Mouse (Mus musculus) inflammation-experienced regulatory T-cells, adult 6 months (primary cell): ENCODE measurements around the gene Gck. TPM values are rescaled to one million over a fixed set of nuclear protein-coding genes. Genes with fewer than 3 reads are reported as not detected.
"Not testable (repeated sequence)": the region's sequence is repeated elsewhere in the genome, so short reads cannot be mapped to it uniquely, and the experiment has no call there.

Experiments used
- ATAC-seq: one replicate; pipeline ENCODE4 v1.8.0; 2017
- polyA plus RNA-seq, 3 experiments: library from polyadenylated mRNA; unstranded; fragments of 100-300 nt; shearing (Covaris generic); gene quantifications; one replicate each; pipeline ENCODE4 v1.2.1; 2017

The Gck gene
- polyA plus RNA-seq, 3 experiments from 2014 or later: not detected

DNA sequence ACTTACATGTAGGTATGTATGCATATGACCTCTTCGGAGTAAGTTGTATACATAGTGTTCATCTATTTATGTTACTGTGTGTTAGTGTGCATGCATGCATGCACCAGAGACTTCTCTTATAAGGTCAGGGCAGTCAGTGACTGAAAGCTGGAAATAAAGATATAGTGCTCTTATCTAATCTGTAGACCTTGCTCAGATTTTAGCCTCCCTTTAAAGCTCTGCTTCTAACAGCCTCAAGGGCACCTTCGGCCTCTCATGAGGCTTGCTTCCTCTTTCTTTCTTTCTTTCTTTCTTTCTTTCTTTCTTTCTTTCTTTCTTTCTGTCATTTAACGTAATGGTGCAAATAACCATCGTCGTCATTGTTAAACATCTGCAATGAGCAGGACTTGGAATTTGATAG is 4.6 kb upstream of the Gck start:
- no peak for ATAC-seq

DNA sequence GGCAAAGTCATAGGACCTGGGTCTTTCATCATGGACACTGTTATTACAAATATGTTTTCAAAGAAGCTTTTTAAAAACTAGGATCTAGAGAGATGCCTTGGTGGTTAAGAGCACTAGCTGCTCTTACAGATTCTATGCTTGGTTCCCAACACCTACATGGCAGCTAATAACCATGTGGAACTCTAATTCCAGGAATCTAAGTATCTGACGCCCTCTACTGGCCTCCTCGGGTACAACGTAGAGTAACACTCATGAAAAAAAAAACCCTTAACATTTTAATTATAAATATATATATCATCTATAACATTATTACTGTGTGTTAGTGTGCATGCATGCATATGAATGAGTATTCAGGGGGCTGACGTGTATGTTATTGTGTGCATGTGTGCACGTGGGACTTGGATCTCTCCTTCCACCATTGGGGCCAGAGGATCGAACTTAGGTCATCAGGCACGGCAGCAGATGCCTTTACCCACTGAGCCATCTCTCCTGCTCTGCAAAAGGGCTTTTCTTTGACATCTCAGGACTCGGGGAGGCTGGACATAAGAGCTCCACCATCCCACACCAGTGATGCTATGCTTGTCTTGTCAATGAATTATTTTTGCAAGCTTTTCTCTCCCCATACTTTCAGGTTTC is 3.4 kb upstream of the Gck start:
- no peak for ATAC-seq

DNA sequence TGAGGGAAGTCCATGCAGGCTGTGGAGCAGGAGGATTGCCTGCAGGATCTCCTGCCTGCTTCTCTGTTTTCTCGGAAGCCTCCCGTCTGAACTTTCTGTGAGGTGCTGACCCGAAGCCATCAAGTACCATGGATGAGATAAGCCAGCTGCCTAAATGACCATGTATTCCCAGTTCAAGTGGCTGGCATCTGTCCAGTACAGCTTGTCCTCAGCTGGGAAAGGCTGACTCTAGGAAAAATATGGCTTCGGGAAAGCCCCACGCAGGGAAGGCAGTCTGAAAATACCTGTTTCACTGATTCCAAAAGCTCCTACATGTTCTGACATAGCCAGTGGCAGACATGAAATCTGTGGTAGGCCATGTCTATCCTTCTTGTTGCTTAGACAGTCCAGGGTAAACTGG is 2.6 kb upstream of the Gck start:
- no peak for ATAC-seq

- no peak for ATAC-seq
These were observed 1.2 kb downstream of the Gck start for GRCm38 (mm10) chr11:5948546-5949250.

DNA sequence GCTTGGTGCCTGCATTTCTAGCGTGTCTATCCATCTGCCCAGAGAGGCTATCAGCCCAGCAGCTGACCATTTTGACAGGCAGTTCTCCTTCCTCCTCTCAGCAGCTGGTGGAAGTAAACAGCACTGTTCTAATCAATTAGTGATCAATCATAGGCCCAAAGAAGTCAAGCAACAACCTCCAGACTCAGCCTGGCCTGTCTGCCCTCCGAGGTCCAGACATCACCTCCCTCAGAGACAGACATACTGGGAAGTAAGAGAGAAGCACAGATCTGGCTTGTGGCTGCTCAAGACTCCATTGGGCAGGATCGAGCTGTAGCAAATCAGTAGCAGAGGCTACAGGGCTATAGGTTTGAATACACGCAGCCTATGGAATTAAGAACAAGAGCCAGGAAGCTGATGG is 2.1 kb downstream of the Gck start:
- no peak for ATAC-seq

DNA sequence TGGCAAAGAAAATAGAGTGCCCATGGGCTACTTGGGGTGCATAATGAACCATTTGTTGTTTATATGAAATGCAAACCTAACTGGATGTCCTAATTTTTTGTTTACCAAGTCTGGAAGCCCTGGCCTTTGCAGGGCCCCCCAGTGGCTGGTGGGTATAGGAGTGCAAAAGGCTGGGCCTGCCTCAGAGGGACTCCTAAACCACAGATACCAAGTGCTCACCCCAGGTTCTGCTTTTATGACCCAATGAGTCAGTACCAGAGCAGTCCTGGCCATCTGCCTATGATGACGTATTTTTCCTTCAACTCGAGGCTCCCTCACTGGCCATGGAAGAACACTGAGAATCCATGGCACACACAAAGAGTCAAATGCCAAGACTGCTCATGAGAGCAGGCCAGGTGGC is 4.8 kb downstream of the Gck start:
- no peak for ATAC-seq

DNA sequence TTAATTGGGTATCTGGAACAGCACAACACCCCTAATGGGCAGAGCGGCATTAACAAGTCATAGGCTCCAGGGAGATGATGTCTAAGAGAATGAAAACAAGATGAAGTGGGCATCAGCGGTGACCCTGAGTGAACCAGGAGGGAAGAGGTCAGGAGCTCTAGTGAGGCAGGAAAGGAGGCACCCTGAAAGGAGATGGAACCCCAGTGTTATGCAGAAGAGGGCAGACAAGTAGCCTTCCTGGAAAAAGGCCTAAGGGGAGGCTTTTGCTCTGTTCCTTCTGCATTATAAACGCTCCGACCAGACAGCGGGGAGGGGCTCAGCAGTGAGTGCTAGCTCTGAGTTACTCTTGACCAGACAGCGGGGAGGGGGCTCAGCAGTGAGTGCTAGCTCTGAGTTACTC is 6.9 kb downstream of the Gck start:
- no peak for ATAC-seq

GRCm38 (mm10) chr11:5934531-5934930 is 15.3 kb downstream of the Gck start:
- not testable (repeated sequence) for ATAC-seq

- ATAC-seq: not testable (repeated sequence)
These were observed 17.9 kb downstream of the Gck start for GRCm38 (mm10) chr11:5931947-5932346.

- ATAC-seq: no peak
These were observed 19.3 kb downstream of the Gck start for GRCm38 (mm10) chr11:5930578-5930977.

DNA sequence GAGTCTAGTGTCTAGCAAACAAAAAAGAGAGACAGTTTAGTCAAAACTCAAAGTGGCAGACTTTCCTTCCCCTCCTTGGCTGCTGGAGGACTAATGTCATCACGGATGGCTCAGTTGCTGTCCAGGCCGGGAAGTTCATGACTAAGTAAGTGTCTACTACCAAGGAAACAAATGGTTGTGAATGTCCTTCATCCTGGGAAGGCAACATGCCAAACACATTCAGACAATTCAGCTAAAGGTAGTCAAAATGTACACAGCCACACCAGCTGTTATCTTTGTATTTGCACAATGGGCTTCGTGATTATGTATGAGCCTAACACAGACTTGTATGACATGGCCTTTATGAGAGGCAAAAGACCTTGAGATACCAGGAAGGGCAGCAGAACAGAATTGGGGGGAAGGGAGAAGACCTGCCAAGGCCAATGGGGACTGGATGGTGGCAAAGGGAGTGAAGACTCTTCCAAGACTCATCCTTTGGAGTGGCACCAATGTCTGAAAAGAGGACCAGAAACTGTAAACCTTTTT is 23.1 kb downstream of the Gck start:
- ATAC-seq: no peak

DNA sequence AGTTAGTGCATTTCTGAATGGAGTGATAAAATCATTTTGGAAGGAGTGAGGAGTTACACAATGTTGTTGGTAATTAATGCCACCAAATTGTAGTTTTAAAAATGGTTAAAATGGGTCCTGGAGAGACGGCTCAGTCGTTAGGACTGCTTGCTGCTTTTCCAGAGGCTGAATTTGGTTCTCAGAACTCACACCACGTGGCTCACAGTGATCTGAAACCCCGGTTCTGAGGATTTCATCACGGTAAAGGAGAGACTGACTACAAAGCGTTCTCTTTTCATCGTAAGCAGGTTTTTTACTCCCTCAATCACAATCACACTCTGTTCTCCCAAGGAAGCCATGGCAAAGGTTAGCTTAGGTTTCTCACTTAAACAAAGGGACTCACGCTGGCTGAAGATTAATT is 25.2 kb downstream of the Gck start:
- ATAC-seq: no peak

- no peak for ATAC-seq
These were observed 29.4 kb downstream of the Gck start for GRCm38 (mm10) chr11:5920323-5920960.

- no peak for ATAC-seq
These were observed 30.3 kb downstream of the Gck start for GRCm38 (mm10) chr11:5919606-5920005.

DNA sequence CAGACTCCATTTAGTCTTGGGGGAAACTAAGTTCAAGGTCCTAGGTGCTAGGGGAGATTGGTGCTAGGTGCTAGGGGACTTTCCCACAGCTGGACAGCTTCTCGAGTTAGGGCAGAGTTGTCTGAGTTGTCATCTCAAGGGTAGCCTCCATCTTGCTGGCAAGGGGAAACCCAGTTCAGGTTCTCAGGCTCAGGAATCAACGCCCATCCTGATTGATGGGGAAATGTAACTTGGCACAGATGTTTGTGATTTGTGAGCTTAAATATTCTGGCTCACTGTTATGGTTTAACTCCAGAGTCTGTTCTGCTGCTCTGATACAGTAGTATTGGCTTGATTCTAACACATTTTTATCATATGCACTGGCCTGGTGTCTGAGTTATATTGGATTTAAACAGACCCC is 31.8 kb downstream of the Gck start:
- ATAC-seq: no peak

GRCm38 (mm10) chr11:5916178-5916548 is 33.7 kb downstream of the Gck start:
- no peak for ATAC-seq

DNA sequence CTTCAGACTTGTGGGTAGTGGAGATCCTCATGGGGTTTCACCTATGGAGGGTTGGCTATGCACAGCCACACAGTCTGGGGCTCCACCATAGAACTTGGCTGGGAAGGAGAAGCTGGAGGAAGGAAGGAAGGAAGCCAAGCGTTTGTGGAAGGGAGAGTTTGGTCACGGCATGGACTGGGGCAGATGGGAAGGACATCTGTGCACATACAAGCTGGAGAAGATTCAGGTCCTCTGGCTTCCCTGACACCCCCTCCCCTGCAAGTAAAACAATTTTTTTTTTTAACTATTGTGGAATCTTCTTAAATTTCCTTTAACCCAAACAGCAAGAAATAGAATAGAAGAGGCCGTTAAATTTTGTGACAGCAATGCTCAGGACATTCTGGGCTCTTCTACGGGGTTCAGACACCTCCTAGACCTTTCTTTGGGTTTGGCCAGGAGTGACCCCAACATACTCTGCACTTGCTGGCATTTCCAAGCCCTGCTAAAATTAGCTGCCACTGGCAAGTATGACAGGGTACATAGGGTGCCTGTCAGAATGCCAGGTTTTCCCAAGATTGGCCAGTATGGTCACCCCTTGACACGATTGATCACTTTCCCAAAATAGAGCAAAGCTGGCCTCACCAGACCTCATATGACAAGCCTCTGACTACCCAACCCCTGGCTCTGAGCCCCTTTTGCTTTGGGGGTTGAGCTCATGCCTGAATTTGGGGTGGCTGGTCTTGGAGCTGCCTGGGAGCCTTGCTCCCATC is 34.3 kb downstream of the Gck start:
- ATAC-seq: no peak

DNA sequence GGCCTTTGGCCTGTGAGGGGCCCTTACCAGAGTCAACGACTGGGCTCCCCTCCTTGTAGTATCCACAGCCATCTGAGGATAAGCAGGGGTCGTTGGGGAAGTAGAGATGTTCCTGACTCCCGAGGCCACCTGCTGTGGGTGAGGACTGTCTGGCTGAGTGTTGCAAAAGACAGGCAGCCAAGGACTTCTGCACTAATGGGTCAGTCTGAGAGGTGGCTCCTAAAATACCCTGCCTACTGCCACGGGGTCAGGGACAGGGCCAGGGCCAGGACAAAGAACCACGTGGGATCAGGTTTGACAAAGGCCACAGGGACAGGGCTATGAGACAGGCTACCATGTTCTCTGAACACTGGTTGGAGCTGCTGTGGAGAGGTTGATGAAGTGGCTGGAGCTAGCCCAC is 34.9 kb downstream of the Gck start:
- no peak for ATAC-seq

- ATAC-seq: no peak
These were observed 35.9 kb downstream of the Gck start for GRCm38 (mm10) chr11:5913936-5914335.

DNA sequence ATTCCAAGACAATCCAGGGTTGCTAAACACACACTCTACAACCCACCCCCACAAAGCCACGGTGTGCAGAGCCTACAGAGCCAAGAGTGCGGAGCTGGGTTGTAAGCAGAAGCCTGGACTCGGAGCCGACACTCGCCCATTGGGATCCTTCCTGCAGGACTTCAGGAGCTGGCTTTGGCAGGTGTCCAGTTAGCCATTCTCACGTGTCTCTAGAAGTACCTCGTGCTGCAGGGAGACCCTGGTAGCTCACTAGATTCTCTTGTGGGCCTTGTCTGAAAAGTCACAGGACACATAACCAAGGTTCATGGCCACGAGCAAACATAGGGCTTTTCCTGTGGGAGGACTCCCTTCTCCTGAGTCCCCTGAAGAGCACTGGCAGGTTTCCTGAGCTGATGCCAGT is 36.6 kb downstream of the Gck start:
- no peak for ATAC-seq

GRCm38 (mm10) chr11:5912635-5913034 is 37.2 kb downstream of the Gck start:
- no peak for ATAC-seq

DNA sequence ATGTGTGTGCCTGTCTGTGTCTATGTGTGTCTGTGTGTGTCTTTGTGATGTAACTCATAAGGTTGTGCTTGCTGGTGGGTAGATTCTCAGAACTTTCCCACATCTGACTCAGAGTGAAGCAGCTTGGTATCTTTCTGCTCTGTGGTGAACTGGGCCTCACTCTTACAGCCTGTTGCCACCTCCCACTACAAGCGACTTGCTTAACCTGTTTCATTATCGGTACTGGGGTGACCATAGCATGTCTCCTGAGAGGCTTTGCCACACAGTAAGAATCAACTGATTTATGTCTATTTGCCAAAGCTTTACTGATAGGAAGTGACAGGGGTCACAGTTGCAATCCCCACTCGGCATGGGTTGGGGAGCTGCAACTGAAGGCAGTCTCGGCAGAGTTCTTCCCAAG is 41.2 kb downstream of the Gck start:
- ATAC-seq: no peak

GRCm38 (mm10) chr11:5907096-5907495 is 42.8 kb downstream of the Gck start:
- ATAC-seq: no peak
